Mouse (Mus musculus) C2C12 (cell line): ENCODE results near the gene Shoc2. TPM values are rescaled to one million over a fixed set of nuclear protein-coding genes. Genes with fewer than 3 reads are reported as not detected.
"Not testable (repeated sequence)": the region's sequence is repeated elsewhere in the genome, so short reads cannot be mapped to it uniquely, and the experiment has no call there.

Experiments used
- H3K27me3 ChIP-seq: one replicate; pipeline ENCODE4 v1.6.1; 2011; ENCODE audit not compliant: control insufficient read depth, insufficient read depth, insufficient read length
- H3K36me3 ChIP-seq: one replicate; pipeline ENCODE4 v1.6.1; 2011; ENCODE audit not compliant: control insufficient read depth, insufficient read depth
- H3K4me3 ChIP-seq: one replicate; pipeline ENCODE4 v1.5.1; 2011; ENCODE audit warnings: mild to moderate bottlenecking, control low read depth; ENCODE audit not compliant: poor library complexity, insufficient read depth, severe bottlenecking
- H3K79me2 ChIP-seq: one replicate; pipeline ENCODE4 v1.6.1; 2011; ENCODE audit not compliant: control insufficient read depth, insufficient read depth
- H3K79me3 ChIP-seq: one replicate; pipeline ENCODE4 v1.6.1; 2011; ENCODE audit warnings: low read depth, control low read depth
- H3ac ChIP-seq: one replicate; pipeline ENCODE3; 2011; ENCODE audit warnings: low read depth; ENCODE audit not compliant: control insufficient read depth, insufficient read length
- CEBPB ChIP-seq: IDR thresholded peaks from one replicate; pipeline ENCODE4 v1.6.1; 2011; ENCODE audit warnings: low read depth, mild to moderate bottlenecking, control low read depth, moderate library complexity
- CTCF ChIP-seq: IDR thresholded peaks from one replicate; pipeline ENCODE4 v1.5.1; 2011; ENCODE audit not compliant: control insufficient read depth, insufficient read depth, insufficient read length
- FOSL1 ChIP-seq: IDR thresholded peaks from one replicate; pipeline ENCODE4 v1.8.0; 2011; ENCODE audit warnings: mild to moderate bottlenecking, low read length; ENCODE audit not compliant: poor library complexity, insufficient read depth, severe bottlenecking
- MAX ChIP-seq: IDR thresholded peaks from one replicate; pipeline ENCODE4 v1.6.1; 2011; ENCODE audit warnings: mild to moderate bottlenecking, control low read depth
- MYOD1 ChIP-seq: IDR thresholded peaks from one replicate; pipeline ENCODE4 v1.6.1; 2011; ENCODE audit warnings: low read depth; ENCODE audit not compliant: control insufficient read depth, insufficient read length
- MYOG ChIP-seq: IDR thresholded peaks from one replicate; pipeline ENCODE4 v1.6.1; 2011; ENCODE audit not compliant: control insufficient read depth, insufficient read length; ENCODE audit errors: extremely low read depth
- USF1 ChIP-seq: IDR thresholded peaks from one replicate; pipeline ENCODE4 v1.6.1; 2011; ENCODE audit warnings: low read depth, mild to moderate bottlenecking, control low read depth, moderate library complexity
- polyA plus RNA-seq: library from polyadenylated mRNA; unstranded; fragments of >200 nt; fragmentation: generic; extraction: Trizol; gene quantifications from one replicate; pipeline ENCODE4 v1.2.1, GENCODE M21; 2012; ENCODE audit warnings: missing spikeins

The Shoc2 gene
- polyA plus RNA-seq, 1 experiment = 9.1 TPM

- Histone ChIP-seq H3K27me3 (no peaks in the 10 kb centered on the region), H3K36me3 (no peaks in the 10 kb centered on the region), H3K79me2 (peaks cover 58% of the 10 kb centered on the region), H3K79me3 (peaks cover 38% of the 10 kb centered on the region), H3K4me3 (peak overlapping the region; percentile 65), H3ac (peak overlapping the region; percentile 87)
- TF ChIP-seq USF1 (no peak), MYOG (no peak), MAX (no peak), FOSL1 (no peak), MYOD1 (no peak), CTCF (no peak), CEBPB (no peak)
Measured at GRCm38 (mm10) chr19:53944786-53945169, 672 bp downstream of the Shoc2 start.

- Histone ChIP-seq H3K4me3 (peak overlapping the region; percentile 65), H3K27me3 (no peaks in the 10 kb centered on the region), H3K79me2 (peaks cover 64% of the 10 kb centered on the region), H3ac (peak overlapping the region; percentile 87), H3K36me3 (no peaks in the 10 kb centered on the region), H3K79me3 (peaks cover 43% of the 10 kb centered on the region)
- no peak for TF ChIP-seq MYOG
- TF ChIP-seq CEBPB = no peak
- no peak for TF ChIP-seq MAX
- TF ChIP-seq USF1 = no peak
Measured at GRCm38 (mm10) chr19:53945171-53946042, 1.3 kb downstream of the Shoc2 start.

- H3K36me3 ChIP-seq = peaks cover 2% of the 10 kb centered on the region
- H3K27me3 ChIP-seq = no peaks in the 10 kb centered on the region
- peaks cover 83% of the 10 kb centered on the region for H3K79me3 ChIP-seq
- peaks cover 98% of the 10 kb centered on the region for H3K79me2 ChIP-seq
- TF ChIP-seq MAX = no peak
- TF ChIP-seq MYOG = no peak
- no peak for TF ChIP-seq CTCF
- H3ac ChIP-seq = no peak overlapping the region
- no peak overlapping the region for H3K4me3 ChIP-seq
Measured at GRCm38 (mm10) chr19:53957513-53957912, 13.4 kb downstream of the Shoc2 start.

GRCm38 (mm10) chr19:53962511-53962910 lies 18.4 kb downstream of the Shoc2 start:
- Histone ChIP-seq H3ac (no peak overlapping the region), H3K4me3 (no peak overlapping the region), H3K36me3 (peaks cover 2% of the 10 kb centered on the region), H3K27me3 (no peaks in the 10 kb centered on the region), H3K79me3 (peaks cover 75% of the 10 kb centered on the region), H3K79me2 (peaks cover 98% of the 10 kb centered on the region)
- TF ChIP-seq CEBPB = no peak
- no peak for TF ChIP-seq USF1
- no peak for TF ChIP-seq FOSL1
- TF ChIP-seq MYOD1 = no peak
- TF ChIP-seq CTCF = no peak
- TF ChIP-seq MYOG = no peak
- TF ChIP-seq MAX = no peak

- not testable (repeated sequence) for H3K36me3 ChIP-seq, H3K27me3 ChIP-seq, H3ac ChIP-seq, H3K4me3 ChIP-seq
- Histone ChIP-seq H3K79me3 (peaks cover 74% of the 10 kb centered on the region), H3K79me2 (peaks cover 100% of the 10 kb centered on the region)
Measured at GRCm38 (mm10) chr19:53964347-53964746, 20.2 kb downstream of the Shoc2 start.

- no peaks in the 10 kb centered on the region for H3K27me3 ChIP-seq
- H3K36me3 ChIP-seq = peaks cover 2% of the 10 kb centered on the region
- peaks cover 100% of the 10 kb centered on the region for H3K79me2 ChIP-seq
- H3K79me3 ChIP-seq = peaks cover 73% of the 10 kb centered on the region
- TF ChIP-seq CTCF (no peak), USF1 (no peak), MYOG (no peak), CEBPB (no peak), MYOD1 (no peak), FOSL1 (no peak), MAX (no peak)
- no peak overlapping the region for H3ac ChIP-seq
- H3K4me3 ChIP-seq = no peak overlapping the region
Measured at GRCm38 (mm10) chr19:53964910-53965633, 21.0 kb downstream of the Shoc2 start.
